Mouse (Mus musculus) heart, postnatal 36 days (tissue): ENCODE results near the gene Sepsecs. TPM values are rescaled to one million over a fixed set of nuclear protein-coding genes. Genes with fewer than 3 reads are reported as not detected.
A peak's percentile ranks its signal among the peaks of the same experiment; 100 is the strongest.
"Not testable (repeated sequence)": the region's sequence is repeated elsewhere in the genome, so short reads cannot be mapped to it uniquely, and the experiment has no call there.

ENCODE experiments used
- DNase-seq, 2 experiments: peaks; one replicate each; pipeline ENCODE4 v3.0.0; 2021 to 2022
- intact Hi-C: fragments of 180-260 bp; cut with DNase I; formaldehyde crosslinking; loops from one replicate; pipeline ENCODE4 v1.15.1; 2025
- total RNA-seq, 2 experiments: library from RNA; stranded (reverse); gene quantifications; 2 replicates each; pipeline ENCODE4 v1.2.3; 2021

Gene Sepsecs
- total RNA-seq: 1 to 10 TPM; 4.6 to 7.2 TPM

GRCm38 (mm10) chr5:52669426-52670191 lies at the start of gene Sepsecs:
TSS of gene Sepsecs (minus strand) at chr5:52669708.
- peak; percentile 95 for DNase-seq
- intact Hi-C loops: loop anchor here (5.0 kb wide), 3 partner anchors 73 to 153 kb away; partner anchors contain the start of gene Pi4k2b

DNA sequence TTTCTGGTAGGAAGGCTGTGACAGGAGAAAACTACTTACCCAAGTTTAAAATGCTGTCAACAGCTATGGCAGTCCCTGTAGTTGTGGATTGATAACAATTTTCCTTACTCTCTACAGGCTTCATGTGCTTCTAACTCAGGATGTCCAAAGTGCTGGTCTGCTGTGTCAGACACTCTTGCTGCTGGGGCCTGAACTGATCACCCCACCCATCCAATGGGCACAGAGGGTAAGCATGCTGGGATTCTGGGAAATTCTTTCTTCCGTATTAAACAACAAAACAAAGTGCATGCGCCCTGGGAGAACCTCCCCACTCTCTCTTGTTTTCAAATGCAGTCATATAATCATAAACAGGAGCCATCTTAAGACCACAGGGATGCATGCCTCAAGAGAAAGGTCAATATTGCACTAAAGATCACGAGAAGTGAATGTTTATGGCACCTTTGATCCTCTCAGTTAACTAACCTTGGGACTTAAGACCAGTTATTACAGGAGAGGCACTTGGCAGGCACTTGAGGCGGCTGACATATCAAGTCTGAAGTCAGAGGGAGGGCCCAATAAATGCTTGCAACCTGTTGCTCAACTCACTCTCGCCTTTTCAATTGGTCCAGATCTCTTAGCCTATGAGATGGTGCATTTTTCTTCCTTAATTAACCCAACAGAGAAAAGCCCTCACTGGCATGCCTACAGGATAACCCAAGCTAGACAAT lies 47.4 kb upstream of the Sepsecs start:
- intact Hi-C loops: no loop called here

DNA sequence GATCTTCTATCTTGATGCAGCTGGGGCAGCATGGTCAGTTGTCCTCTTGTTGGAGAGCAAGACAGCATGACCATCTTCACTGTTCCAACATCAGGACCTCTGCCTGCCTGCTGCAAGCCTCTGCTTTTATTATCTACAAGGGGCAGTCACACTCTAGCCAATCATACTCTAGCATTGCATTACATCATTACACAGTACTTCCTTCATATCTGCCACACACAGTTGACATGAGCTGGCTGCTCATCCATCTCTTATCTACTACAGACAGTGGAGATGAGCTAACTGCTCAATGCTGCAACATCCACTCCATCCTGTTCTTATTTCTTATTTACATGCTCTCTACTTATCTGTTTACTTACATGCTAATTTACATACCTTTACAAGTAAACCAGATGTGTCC lies 43.2 kb upstream of the Sepsecs start:
- no peak for DNase-seq
- intact Hi-C loops: no loop called here

More for the DNA sequence above, 47.4 kb upstream of the Sepsecs start:
- DNase-seq: no peak

DNA sequence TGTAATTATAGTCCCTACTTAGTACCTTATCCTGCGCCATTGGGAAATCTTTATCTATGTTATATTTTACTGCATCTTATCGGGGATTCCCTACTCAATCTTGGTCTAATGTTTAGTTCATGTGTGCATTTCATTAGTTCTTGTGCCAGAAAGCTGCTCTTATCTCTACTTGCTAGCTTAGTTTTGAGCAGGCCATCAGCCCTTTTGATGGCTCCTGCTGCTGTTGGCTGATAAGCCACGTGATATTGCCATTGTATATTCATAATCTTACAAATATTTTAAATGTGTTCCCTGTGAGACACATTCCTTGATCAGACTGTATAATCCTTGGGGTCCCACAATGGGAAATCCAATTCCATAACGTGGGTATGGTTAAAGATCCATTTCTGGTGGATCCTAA lies 35.1 kb upstream of the Sepsecs start:
- DNase-seq: no peak
- intact Hi-C loops: no loop called here

DNA sequence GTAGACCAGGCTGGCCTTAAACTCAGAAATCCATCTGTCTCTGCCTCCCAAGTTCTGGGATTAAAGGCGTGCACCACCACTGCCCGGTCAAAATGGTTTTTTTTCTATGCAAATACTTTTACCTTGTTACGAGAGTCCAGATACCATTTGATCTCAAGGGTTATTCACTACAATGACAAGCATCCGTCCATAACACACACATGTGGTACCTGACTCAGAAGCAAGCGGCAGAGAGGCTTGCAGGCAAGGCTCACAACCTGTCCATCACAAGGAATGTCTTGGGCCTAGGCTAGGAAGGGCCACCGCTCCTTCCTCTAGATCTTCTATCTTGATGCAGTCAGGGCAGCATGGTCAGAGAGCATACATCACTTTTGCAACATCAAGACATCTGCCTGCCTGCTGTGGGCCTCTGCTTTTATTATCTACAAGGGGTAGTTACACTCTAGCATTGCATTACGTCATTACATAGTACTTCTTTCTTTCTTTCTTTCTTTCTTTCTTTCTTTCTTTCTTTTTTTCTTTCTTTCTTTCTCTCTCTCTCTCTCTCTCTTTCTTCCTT lies 28.5 kb upstream of the Sepsecs start:
- DNase-seq, intact Hi-C loops: not testable (repeated sequence)

- intact Hi-C loops: no loop called here
- no peak for DNase-seq
Measured at GRCm38 (mm10) chr5:52697291-52697690, 27.8 kb upstream of the Sepsecs start.

DNA sequence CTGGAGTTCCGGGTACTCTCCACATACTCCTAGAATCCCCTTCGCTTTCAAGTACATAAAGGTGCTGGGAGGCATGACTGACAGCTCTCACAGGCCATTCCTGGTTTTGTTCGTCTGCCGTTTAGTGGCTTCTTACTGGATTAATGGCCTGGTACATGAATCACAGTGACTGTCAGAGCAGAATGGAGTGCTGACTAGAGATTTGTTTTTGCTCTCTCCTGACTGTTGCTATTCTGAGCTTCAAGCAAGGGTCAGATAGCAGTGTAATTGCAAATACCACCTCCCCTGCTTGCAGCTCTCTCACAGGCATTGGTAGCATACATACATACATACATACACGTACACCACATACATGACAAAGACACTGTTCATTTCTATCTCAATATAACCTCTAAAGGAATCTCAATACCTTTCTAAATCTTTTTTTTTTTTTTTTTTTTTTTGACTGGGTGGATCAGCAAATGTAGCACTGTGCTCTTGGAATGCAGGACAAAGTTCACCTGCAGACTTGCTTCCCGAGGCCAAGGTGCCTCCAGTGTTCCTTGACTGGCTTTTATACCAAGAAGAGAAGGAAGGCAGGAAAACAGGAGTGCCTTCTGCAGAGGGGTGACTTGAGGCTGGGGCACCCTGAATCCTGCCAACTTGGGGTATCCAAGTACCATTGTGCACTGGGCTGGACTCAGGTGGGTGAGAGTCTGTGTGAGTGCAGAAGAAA lies 18.4 kb upstream of the Sepsecs start:
- intact Hi-C loops: no loop called here
- DNase-seq: no peak

DNA sequence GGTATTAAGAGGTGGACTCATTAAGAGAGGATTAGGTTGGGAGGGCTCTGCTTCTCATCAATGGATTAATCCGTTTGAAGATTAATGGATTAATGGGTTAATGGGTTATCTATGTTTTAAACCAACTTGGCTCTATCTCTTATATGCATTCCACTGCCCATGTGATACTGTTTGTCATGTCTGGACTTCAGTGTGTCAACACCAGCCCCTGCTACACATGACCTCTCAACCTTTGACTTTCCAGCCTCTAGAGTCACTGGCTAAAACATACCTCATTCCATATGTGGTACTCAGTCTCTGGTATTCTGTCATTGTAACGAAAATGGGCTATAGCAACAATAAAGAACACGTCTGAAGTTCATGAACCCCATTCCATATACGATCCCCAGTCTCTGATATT lies 11.6 kb upstream of the Sepsecs start:
- no peak for DNase-seq
- intact Hi-C loops: no loop called here

GRCm38 (mm10) chr5:52680191-52680590 lies 10.7 kb upstream of the Sepsecs start:
- intact Hi-C loops: no loop called here

DNA sequence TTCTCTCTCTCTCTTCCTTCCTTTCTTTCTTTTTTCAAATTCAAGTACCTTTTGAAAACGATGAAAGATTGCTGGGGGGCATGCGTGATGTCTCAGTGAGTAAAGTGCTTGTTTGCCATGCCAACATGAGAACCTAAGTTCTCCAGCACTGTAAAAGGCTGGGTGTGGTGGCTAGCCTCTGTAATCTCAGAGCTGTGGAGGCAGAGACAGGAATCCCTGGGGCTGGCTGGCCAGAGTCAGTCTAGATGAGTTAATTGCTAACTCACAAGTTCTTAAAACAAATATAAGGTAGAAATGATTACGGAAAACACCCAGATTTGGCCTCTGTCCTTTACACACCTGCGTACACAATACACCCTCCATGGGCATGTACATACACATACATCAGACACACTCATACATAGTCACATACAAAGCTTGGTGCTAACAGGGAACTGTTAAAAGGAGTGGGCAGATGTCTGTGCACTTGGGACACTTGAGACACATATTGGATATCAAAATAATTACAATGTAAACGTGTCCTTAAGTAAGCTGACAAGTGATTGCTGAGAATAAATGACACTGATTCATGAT lies 9.1 kb upstream of the Sepsecs start:
- intact Hi-C loops: no loop called here
- no peak for DNase-seq

More at GRCm38 (mm10) chr5:52680191-52680590, 10.7 kb upstream of the Sepsecs start:
- no peak for DNase-seq

DNA sequence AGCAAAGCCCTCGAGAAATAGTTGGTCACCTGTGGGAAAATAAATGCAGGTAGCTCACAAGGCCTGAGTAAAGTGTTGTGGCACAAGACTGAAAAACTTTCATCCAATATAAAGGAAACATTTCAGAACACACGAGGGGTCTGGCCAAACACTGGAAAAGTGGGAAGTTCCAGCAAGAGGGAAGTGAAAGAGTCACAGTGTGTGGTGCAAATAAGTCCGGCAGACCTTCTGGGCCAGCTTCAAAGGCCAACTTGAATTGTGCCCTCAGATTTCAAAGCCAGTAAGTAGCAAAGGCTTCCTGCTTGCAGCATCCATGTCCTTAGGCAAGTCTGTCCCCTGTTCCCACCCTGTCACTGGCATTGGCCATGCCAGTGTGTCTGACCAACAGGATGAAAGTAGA lies 7.6 kb upstream of the Sepsecs start:
- intact Hi-C loops: no loop called here
- no peak for DNase-seq

- no peak for DNase-seq
- intact Hi-C loops: loop anchor here (5.0 kb wide), 1 partner anchor 68 kb away; the partner anchor contains the start of gene Pi4k2b
Measured at GRCm38 (mm10) chr5:52674384-52675069, 5.0 kb upstream of the Sepsecs start.

- DNase-seq: no peak
- intact Hi-C loops: loop anchor here (5.0 kb wide), 1 partner anchor 69 kb away; the partner anchor contains the start of gene Pi4k2b
Measured at GRCm38 (mm10) chr5:52673341-52673740, 3.8 kb upstream of the Sepsecs start.

DNA sequence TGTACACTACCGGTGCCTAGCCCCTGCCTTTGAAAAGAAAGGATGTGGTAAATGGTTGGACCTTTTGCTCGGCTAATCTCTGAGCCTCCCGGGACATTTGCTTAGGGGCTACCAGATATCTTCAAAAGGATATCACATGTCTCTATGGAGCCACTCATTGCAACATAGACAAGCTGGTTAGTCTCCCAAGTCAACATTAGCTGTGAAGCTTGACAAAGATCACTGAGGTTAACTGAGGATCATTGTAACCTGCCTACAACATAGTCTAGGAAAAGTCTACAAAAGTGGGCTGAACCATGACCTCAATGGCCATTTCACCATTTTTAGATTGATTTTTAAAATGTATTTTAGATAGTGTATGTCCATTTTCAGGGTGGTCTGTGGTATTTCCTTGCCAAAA lies 1.2 kb upstream of the Sepsecs start:
- no peak for DNase-seq
- intact Hi-C loops: loop anchor here (5.0 kb wide), 1 partner anchor 72 kb away; the partner anchor contains the start of gene Pi4k2b

DNA sequence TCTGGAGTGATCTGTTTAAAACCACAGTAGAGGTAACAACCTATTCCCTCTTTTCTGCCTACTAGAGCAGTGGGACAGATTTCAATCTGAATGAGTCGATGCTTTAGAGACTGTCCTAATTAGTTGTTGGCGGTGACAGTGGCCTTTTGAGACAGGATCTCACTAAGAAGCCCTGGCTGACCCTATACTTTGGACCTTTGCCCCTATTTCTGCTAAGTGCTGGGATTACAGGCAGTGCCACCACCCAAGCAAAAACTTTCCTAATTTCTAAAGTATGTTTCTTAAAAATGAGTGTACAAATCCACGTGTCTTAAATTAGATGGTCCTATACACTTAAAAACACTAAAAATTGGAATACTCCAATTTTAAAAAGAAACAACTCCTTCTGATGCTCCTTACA lies 2.7 kb downstream of the Sepsecs start:
- no peak for DNase-seq
- intact Hi-C loops: loop anchor here (5.0 kb wide), 2 partner anchors 116 to 156 kb away; no protein-coding TSS in a partner anchor

- intact Hi-C loops: loop anchor here (5.0 kb wide), 2 partner anchors 141 to 386 kb away; no protein-coding TSS in a partner anchor
Measured at GRCm38 (mm10) chr5:52657957-52658356, 11.6 kb downstream of the Sepsecs start.

GRCm38 (mm10) chr5:52657336-52657735 lies 12.2 kb downstream of the Sepsecs start:
- intact Hi-C loops: loop anchor here (5.0 kb wide), 2 partner anchors 140 to 385 kb away; no protein-coding TSS in a partner anchor
- no peak for DNase-seq

More at GRCm38 (mm10) chr5:52657957-52658356, 11.6 kb downstream of the Sepsecs start:
- no peak for DNase-seq

- DNase-seq: no peak
- intact Hi-C loops: loop anchor here (5.0 kb wide), 2 partner anchors 139 to 384 kb away; no protein-coding TSS in a partner anchor
Measured at GRCm38 (mm10) chr5:52655992-52656391, 13.5 kb downstream of the Sepsecs start.

DNA sequence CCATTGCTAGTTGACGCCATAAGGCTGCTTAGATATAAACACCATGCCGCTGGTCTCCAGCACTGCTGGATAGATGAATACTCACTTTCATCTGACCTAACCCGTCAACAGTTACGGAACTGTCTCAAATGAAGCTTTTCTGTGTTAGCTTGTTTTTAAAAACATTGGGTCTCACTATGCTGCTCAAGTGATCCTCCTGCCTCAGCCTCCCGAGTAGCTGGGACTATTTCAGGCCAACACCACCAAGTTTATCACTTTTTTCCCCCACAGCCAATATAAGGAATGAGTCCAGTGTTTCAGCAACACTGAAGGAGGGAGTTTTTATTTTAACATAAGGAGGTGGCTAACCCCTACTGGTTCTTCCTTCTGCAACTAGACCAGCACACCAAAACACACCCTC lies 14.5 kb downstream of the Sepsecs start:
- DNase-seq: no peak
- intact Hi-C loops: loop anchor here (5.0 kb wide), 2 partner anchors 138 to 383 kb away; no protein-coding TSS in a partner anchor
